In the genomic region with DNA sequence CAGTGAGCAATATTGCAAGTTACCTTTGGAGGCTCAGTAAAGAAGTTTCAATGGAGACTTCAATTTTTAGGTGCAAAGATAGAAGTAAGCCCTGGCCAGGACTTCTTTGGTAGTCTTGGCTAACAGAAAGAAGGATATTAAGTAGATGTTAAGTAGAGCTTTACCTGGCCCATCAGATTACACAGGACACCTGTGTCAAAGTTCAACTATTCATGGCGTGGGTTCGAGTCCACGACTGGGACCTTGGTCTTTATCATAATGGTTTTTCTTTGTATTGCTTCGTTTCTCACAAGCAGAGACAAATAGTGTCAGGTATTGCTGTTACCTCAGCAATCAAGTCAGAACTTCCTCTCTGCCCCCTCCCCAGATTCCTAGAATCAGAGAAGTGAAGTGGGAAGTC, we compare ENCODE assay signal across 8 mouse cellular contexts.
DNase-seq lines count a peak whose midpoint lies in the region; ATAC-seq and TF ChIP-seq lines count a peak whose summit lies in the region.

No protein-coding gene starts in this region.

- TF ChIP-seq POLR2A in limb, embryonic 14.5 days (IDR thresholded peaks at IDR 0.05; ENCODE audit: borderline replicate concordance, extremely low read depth, insufficient read depth, insufficient read length) = no peak

- H3K9ac ChIP-seq in kidney, embryonic 14.5 days (ENCODE audit: low read depth, low read length) = no peak overlapping the region
- no peak overlapping the region for H3K9ac ChIP-seq in limb, embryonic 14.5 days (ENCODE audit: low read depth, low read length, severe bottlenecking)

- DNase-seq in kidney, postnatal 25 days = no peak
- peak; percentile 25 for DNase-seq in thymus, postnatal 14 days
- DNase-seq in thymus, adult 18-20 months = no peak
- no peak for DNase-seq in limb, embryonic 14.5 days (ENCODE audit: low spot score)
- DNase-seq in adrenal gland, postnatal 14 days = no peak
- DNase-seq in urinary bladder, postnatal 14 days (ENCODE audit: low spot score) = no peak
- no peak for DNase-seq in left cerebral cortex, adult 11 months (ENCODE audit: low spot score)

- H3K27me3 ChIP-seq in kidney, embryonic 14.5 days (ENCODE audit: control insufficient read depth, insufficient read depth, low read length) = no peaks in the 10 kb centered on the region
- no peaks in the 10 kb centered on the region for H3K27me3 ChIP-seq in limb, embryonic 14.5 days (ENCODE audit: control insufficient read depth, insufficient read depth, low read length)

- ATAC-seq in kidney, embryonic 14.5 days (ENCODE audit: low FRiP score, low TSS enrichment) = no peak
- no peak for ATAC-seq in limb, embryonic 14.5 days (ENCODE audit: low FRiP score, low read depth)

- H3K4me1 ChIP-seq in kidney, embryonic 14.5 days (ENCODE audit: control insufficient read depth, insufficient read depth, low read length) = peaks cover 13% of the 10 kb centered on the region
- H3K4me1 ChIP-seq in limb, embryonic 14.5 days (ENCODE audit: control insufficient read depth, insufficient read depth, low read length) = peaks cover 16% of the 10 kb centered on the region

- peaks cover 3% of the 10 kb centered on the region; the same call in 1 of the 2 replicates for H3K36me3 ChIP-seq in kidney, embryonic 14.5 days (ENCODE audit: control insufficient read depth, insufficient read depth, low read length)
- no peaks in the 10 kb centered on the region for H3K36me3 ChIP-seq in limb, embryonic 14.5 days (ENCODE audit: control insufficient read depth, insufficient read depth, low read length)

- H3K4me3 ChIP-seq in kidney, embryonic 14.5 days (ENCODE audit: low read length) = peak overlapping the region; percentile 11; the same call in 1 of the 2 replicates
- no peak overlapping the region for H3K4me3 ChIP-seq in limb, embryonic 14.5 days (replicated peaks; ENCODE audit: low read length)

- H3K4me2 ChIP-seq in kidney, embryonic 14.5 days (replicated peaks; ENCODE audit: low read depth, low read length) = peak overlapping the region; percentile 17
- H3K4me2 ChIP-seq in limb, embryonic 14.5 days (replicated peaks; ENCODE audit: low read depth, low read length, severe bottlenecking) = peak overlapping the region; percentile 0; the same call in 1 of the 2 replicates

- H3K9me3 ChIP-seq in kidney, embryonic 14.5 days (ENCODE audit: control insufficient read depth, low read length) = no peaks in the 10 kb centered on the region
- no peaks in the 10 kb centered on the region for H3K9me3 ChIP-seq in limb, embryonic 14.5 days (ENCODE audit: control insufficient read depth, low read length)

- whole genome bisulfite sequencing in kidney, embryonic 14.5 days = 84% methylated on average over 4 of the region's 4 CpGs
- 94% methylated on average over 4 of the region's 4 CpGs for WGBS in limb, embryonic 14.5 days

- no peak overlapping the region for H3K27ac ChIP-seq in kidney, embryonic 14.5 days (ENCODE audit: low read depth, low read length)
- H3K27ac ChIP-seq in limb, embryonic 14.5 days (replicated peaks; ENCODE audit: low read depth, low read length) = no peak overlapping the region
